Mouse (Mus musculus): ENCODE measurements around the gene Nlrp10. TPM values are rescaled to one million over a fixed set of nuclear protein-coding genes. Genes with fewer than 3 reads are reported as not detected.

Nlrp10 gene
- total RNA-seq, 1 experiment, result 0.04 TPM

DNA sequence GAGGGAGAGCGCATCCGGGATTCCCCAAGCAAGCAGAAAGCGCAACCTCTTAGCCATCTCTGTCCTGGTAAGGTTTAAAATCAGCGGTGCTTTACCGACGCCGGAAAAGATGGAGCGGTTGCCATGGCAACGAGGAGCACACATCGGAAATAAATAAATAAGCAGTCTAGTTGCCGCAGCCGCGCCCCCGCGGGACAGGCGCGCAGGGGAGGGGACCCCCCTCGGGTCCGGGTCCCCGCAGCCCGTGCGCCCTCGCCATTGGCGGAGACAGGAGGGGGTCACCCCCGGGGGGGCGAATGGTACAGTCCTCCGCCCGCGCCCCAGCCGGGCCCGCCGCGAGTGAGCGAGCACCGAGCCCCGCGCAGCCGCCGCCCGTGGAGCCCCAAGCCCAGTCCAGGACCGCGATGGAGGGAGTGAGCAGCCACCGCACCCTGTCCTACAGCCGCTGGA lies 20.4 kb upstream of the Nlrp10 start, which contains the start of gene Tub:
TSS of gene Tub (plus strand) at position 27 of the 450 bp plus-strand sequence.
- Histone ChIP-seq H3K27ac (ENCODE audit: insufficient read depth, low read depth, low read length, poor library complexity, severe bottlenecking) (no peak within 1 kb of the TSS), H3K9ac (ENCODE audit: insufficient read depth, low read depth, low read length, poor library complexity, severe bottlenecking) (peak within 1 kb of the TSS; percentile 38), H3K9me3 (ENCODE audit: control insufficient read depth, insufficient read depth, low read depth, low read length) (no peaks in the 10 kb centered on the region), H3K36me3 (ENCODE audit: control insufficient read depth, insufficient read depth, low read length, poor library complexity, severe bottlenecking) (no peaks in the 10 kb centered on the region; the same call in 1 of the 2 replicates), H3K4me3 (ENCODE audit: insufficient read depth in 1 of 2, low read depth in 1 of 2, low read length in 2 of 2, poor library complexity in 1 of 2, severe bottlenecking in 1 of 2) (peak within 1 kb of the TSS; percentile 47 to 69), H3K4me1 (ENCODE audit: control insufficient read depth in 2 of 2, insufficient read depth in 2 of 2, low read length in 2 of 2, poor library complexity in 1 of 2) (peaks cover 0 to 3% of the 10 kb centered on the region in 2 experiments; a peak in 1 of 4 replicates)
- in situ Hi-C loops (cut with MboI; ENCODE audit: low sequenced_read_pairs in 2 of 2, unreplicated experiment in 2 of 2), result no loop called here
- DNase-seq (ENCODE audit: low read depth, low spot score), result peak; percentile 60
- no peak for TF ChIP-seq ZC3H11A (IDR thresholded peaks at IDR 0.05; ENCODE audit: borderline replicate concordance, low read depth, low read length)
- TF ChIP-seq CHD2 (IDR thresholded peaks at IDR 0.05; ENCODE audit: low read depth, low read length), result no peak
- TF ChIP-seq MAFK (IDR thresholded peaks at IDR 0.05; ENCODE audit: insufficient read depth, low read depth, low read length), result no peak
- no peak for TF ChIP-seq HCFC1 (IDR thresholded peaks at IDR 0.05; ENCODE audit: borderline replicate concordance, insufficient read depth, low read length)
- no peak for TF ChIP-seq ZNF384 (IDR thresholded peaks at IDR 0.05; ENCODE audit: low read depth, low read length)

DNA sequence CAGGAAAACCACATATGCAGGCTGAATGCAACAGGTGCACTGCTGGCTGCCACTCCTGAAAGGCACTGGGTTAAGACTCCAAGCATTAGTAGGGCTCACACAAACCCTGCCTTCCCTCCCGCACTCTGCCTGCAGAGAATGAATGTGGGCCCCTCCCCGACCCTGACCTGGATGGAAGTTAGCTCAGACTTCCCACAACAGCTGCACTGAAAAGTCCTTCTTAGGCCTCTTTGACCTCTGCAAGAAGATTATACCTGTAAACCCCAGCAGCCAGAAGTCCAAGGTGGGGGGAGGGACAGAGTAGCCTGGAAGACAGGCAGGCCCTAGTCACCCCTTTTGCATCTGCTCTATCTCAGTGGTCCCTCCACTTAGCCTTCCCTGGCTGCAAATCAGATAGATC lies 19.3 kb upstream of the Nlrp10 start:
- H3K4me1 ChIP-seq (ENCODE audit: control insufficient read depth in 2 of 2, insufficient read depth in 2 of 2, low read length in 2 of 2, poor library complexity in 1 of 2), result peaks cover 0 to 3% of the 10 kb centered on the region in 2 experiments; a peak in 1 of 4 replicates
- H3K27ac ChIP-seq (ENCODE audit: insufficient read depth, low read depth, low read length, poor library complexity, severe bottlenecking), result no peak overlapping the region
- no peak overlapping the region for H3K4me3 ChIP-seq (ENCODE audit: insufficient read depth in 1 of 2, low read depth in 1 of 2, low read length in 2 of 2, poor library complexity in 1 of 2, severe bottlenecking in 1 of 2)
- in situ Hi-C loops (cut with MboI; ENCODE audit: low sequenced_read_pairs in 2 of 2, unreplicated experiment in 2 of 2), result no loop called here
- DNase-seq (ENCODE audit: low read depth, low spot score), result no peak
- TF ChIP-seq CHD2 (IDR thresholded peaks at IDR 0.05; ENCODE audit: low read depth, low read length) (no peak), ZNF384 (IDR thresholded peaks at IDR 0.05; ENCODE audit: low read depth, low read length) (no peak), MAFK (IDR thresholded peaks at IDR 0.05; ENCODE audit: insufficient read depth, low read depth, low read length) (no peak), ZC3H11A (IDR thresholded peaks at IDR 0.05; ENCODE audit: borderline replicate concordance, low read depth, low read length) (no peak), HCFC1 (IDR thresholded peaks at IDR 0.05; ENCODE audit: borderline replicate concordance, insufficient read depth, low read length) (no peak)
- H3K9me3 ChIP-seq (ENCODE audit: control insufficient read depth, insufficient read depth, low read depth, low read length), result no peaks in the 10 kb centered on the region
- H3K9ac ChIP-seq (ENCODE audit: insufficient read depth, low read depth, low read length, poor library complexity, severe bottlenecking), result no peak overlapping the region
- H3K36me3 ChIP-seq (ENCODE audit: control insufficient read depth, insufficient read depth, low read length, poor library complexity, severe bottlenecking), result no peaks in the 10 kb centered on the region; the same call in none of the 2 replicates

DNA sequence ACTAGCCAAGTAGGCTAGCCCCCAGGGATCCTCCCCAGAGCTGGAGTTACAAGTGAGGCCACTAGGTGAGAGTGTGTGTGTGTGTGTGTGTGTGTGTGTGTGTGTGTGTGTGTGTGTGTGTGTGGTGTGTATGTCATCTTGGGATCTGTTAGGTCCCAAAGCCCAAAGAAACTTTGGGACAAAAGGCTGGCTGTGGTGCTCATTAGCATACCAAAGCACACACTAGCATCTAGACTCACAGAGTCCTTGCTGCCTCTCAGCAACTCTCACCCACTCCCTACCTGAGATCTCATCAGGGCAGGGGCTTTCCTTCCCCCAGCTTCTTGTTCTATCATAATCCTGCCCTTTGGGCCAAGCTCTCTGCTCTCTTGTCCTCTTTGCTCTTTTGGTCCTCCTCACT lies 18.6 kb upstream of the Nlrp10 start:
- Histone ChIP-seq H3K27ac (ENCODE audit: insufficient read depth, low read depth, low read length, poor library complexity, severe bottlenecking) (no peak overlapping the region), H3K36me3 (ENCODE audit: control insufficient read depth, insufficient read depth, low read length, poor library complexity, severe bottlenecking) (no peaks in the 10 kb centered on the region; the same call in none of the 2 replicates), H3K4me1 (ENCODE audit: control insufficient read depth in 2 of 2, insufficient read depth in 2 of 2, low read length in 2 of 2, poor library complexity in 1 of 2) (peaks cover 0 to 3% of the 10 kb centered on the region in 2 experiments; a peak in 1 of 4 replicates), H3K4me3 (ENCODE audit: insufficient read depth in 1 of 2, low read depth in 1 of 2, low read length in 2 of 2, poor library complexity in 1 of 2, severe bottlenecking in 1 of 2) (no peak overlapping the region), H3K9me3 (ENCODE audit: control insufficient read depth, insufficient read depth, low read depth, low read length) (no peaks in the 10 kb centered on the region), H3K9ac (ENCODE audit: insufficient read depth, low read depth, low read length, poor library complexity, severe bottlenecking) (no peak overlapping the region)
- DNase-seq (ENCODE audit: low read depth, low spot score), result no peak
- in situ Hi-C loops (cut with MboI; ENCODE audit: low sequenced_read_pairs in 2 of 2, unreplicated experiment in 2 of 2), result no loop called here
- TF ChIP-seq HCFC1 (IDR thresholded peaks at IDR 0.05; ENCODE audit: borderline replicate concordance, insufficient read depth, low read length) (no peak), ZC3H11A (IDR thresholded peaks at IDR 0.05; ENCODE audit: borderline replicate concordance, low read depth, low read length) (no peak)

DNA sequence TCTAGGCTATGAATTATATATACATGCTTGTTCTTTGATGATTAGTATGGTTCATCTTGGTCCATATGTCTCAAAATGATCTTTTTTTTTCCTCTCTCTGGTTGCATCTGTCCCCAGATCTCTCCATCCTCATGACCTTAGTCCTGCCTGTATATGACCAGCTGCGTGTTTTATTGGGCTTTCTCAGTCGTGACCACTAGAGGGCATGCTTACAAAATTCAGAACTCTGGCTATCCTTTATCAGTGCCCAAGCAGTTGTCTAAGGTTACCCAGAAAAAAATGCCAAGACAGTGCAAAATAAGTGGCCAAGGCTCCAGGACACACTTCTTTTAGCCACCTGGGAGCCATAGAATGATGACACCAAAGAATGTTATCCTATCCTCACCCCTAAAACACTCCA lies 14.0 kb upstream of the Nlrp10 start:
- peak; percentile 54 for DNase-seq (ENCODE audit: low read depth, low spot score)
- H3K9me3 ChIP-seq (ENCODE audit: control insufficient read depth, insufficient read depth, low read depth, low read length), result peaks cover 10% of the 10 kb centered on the region
- H3K36me3 ChIP-seq (ENCODE audit: control insufficient read depth, insufficient read depth, low read length, poor library complexity, severe bottlenecking), result peaks cover 32% of the 10 kb centered on the region

More for the DNA sequence above, 14.0 kb upstream of the Nlrp10 start:
- Histone ChIP-seq H3K4me1 (ENCODE audit: control insufficient read depth in 2 of 2, insufficient read depth in 2 of 2, low read length in 2 of 2, poor library complexity in 1 of 2) (peaks cover 0 to 3% of the 10 kb centered on the region in 2 experiments; a peak in 1 of 4 replicates), H3K27ac (ENCODE audit: insufficient read depth, low read depth, low read length, poor library complexity, severe bottlenecking) (no peak overlapping the region), H3K9ac (ENCODE audit: insufficient read depth, low read depth, low read length, poor library complexity, severe bottlenecking) (no peak overlapping the region), H3K4me3 (ENCODE audit: insufficient read depth in 1 of 2, low read depth in 1 of 2, low read length in 2 of 2, poor library complexity in 1 of 2, severe bottlenecking in 1 of 2) (no peak overlapping the region)
- in situ Hi-C loops (cut with MboI; ENCODE audit: low sequenced_read_pairs in 2 of 2, unreplicated experiment in 2 of 2), result no loop called here
- TF ChIP-seq HCFC1 (IDR thresholded peaks at IDR 0.05; ENCODE audit: borderline replicate concordance, insufficient read depth, low read length) (no peak), ZNF384 (IDR thresholded peaks at IDR 0.05; ENCODE audit: low read depth, low read length) (no peak), MAFK (IDR thresholded peaks at IDR 0.05; ENCODE audit: insufficient read depth, low read depth, low read length) (no peak), ZC3H11A (IDR thresholded peaks at IDR 0.05; ENCODE audit: borderline replicate concordance, low read depth, low read length) (no peak), CHD2 (IDR thresholded peaks at IDR 0.05; ENCODE audit: low read depth, low read length) (no peak)

Data from ES-E14 (cell line).